Mouse (Mus musculus) neural tube, embryonic 14.5 days (tissue): ENCODE measurements at regions not wholly inside any gene's neighbourhood (a gene's known extent, or its start where the extent isn't known, plus 50 kb on each side); places are given as distances from the start of the nearest gene placed in this dataset.

Experiments
- ATAC-seq: fragments of 200-750 bp; cut with Nextera tagmentation; 2 replicates; pipeline ENCODE4 v1.8.0; 2017; ENCODE audit warnings: low read depth, mild to moderate bottlenecking, moderate TSS enrichment, moderate library complexity
- H3K27ac ChIP-seq: fragments of 300-500 bp; sonication (generic); 2 replicates; pipeline ENCODE4 v1.5.1; 2014; ENCODE audit warnings: low read depth, mild to moderate bottlenecking, control low read depth, low read length, moderate library complexity, mixed read lengths
- H3K27me3 ChIP-seq: fragments of 300-500 bp; sonication (generic); 2 replicates; pipeline ENCODE4 v1.6.1; 2014; ENCODE audit warnings: low read length; ENCODE audit not compliant: control insufficient read depth, insufficient read depth
- H3K36me3 ChIP-seq: fragments of 300-500 bp; sonication (generic); 2 replicates; pipeline ENCODE4 v1.6.1; 2014; ENCODE audit warnings: low read length, mixed read lengths; ENCODE audit not compliant: control insufficient read depth, insufficient read depth
- H3K4me1 ChIP-seq: fragments of 300-500 bp; sonication (generic); 2 replicates; pipeline ENCODE4 v1.6.1; 2014; ENCODE audit warnings: low read length; ENCODE audit not compliant: control insufficient read depth, insufficient read depth
- H3K4me2 ChIP-seq: fragments of 300-500 bp; sonication (generic); 2 replicates; pipeline ENCODE4 v1.6.1; 2014; ENCODE audit warnings: mild to moderate bottlenecking, low read depth, low read length, control low read depth
- H3K4me3 ChIP-seq: fragments of 300-500 bp; sonication (generic); 2 replicates; pipeline ENCODE4 v1.5.1; 2014; ENCODE audit warnings: low read depth, low read length, control low read depth, mixed read lengths
- H3K9ac ChIP-seq: fragments of 300-500 bp; sonication (generic); replicated peaks from 2 replicates; pipeline ENCODE4 v1.6.1; 2014; ENCODE audit warnings: low read depth, mild to moderate bottlenecking, control low read depth, low read length, mixed read lengths
- H3K9me3 ChIP-seq: fragments of 300-500 bp; sonication (generic); 2 replicates; pipeline ENCODE4 v1.6.1; 2016; ENCODE audit warnings: low read length; ENCODE audit not compliant: control insufficient read depth
- WGBS: fragments of 180-500 bp; shearing (Covaris S2); extraction: QIAGEN DNeasy Blood & Tissue Kit; methylation state at CpG from one replicate; pipeline ENCODE4 v1.1.7; 2014; 5-methylcytosine and 5-hydroxymethylcytosine counted together

- Histone ChIP-seq H3K36me3 (no peaks in the 10 kb centered on the region), H3K27ac (no peak overlapping the region), H3K27me3 (no peaks in the 10 kb centered on the region), H3K4me1 (no peaks in the 10 kb centered on the region), H3K4me3 (no peak overlapping the region), H3K4me2 (no peak overlapping the region), H3K9ac (no peak overlapping the region), H3K9me3 (no peaks in the 10 kb centered on the region)
- 75% methylated on average over 7 of the region's 7 CpGs for WGBS
- no peak for ATAC-seq
Measured at GRCm38 (mm10) chr7:136670675-136671074, 223.7 kb upstream of the Mgmt start.

- H3K9ac ChIP-seq: no peak overlapping the region
- H3K4me2 ChIP-seq: no peak overlapping the region
Measured at GRCm38 (mm10) chr7:136674159-136674558, 220.3 kb upstream of the Mgmt start.

GRCm38 (mm10) chr7:136675041-136675440 is 219.4 kb upstream of the Mgmt start:
- H3K4me2 ChIP-seq: no peak overlapping the region
- 48% methylated on average over 5 of the region's 5 CpGs for WGBS
- peaks cover 16% of the 10 kb centered on the region for H3K4me1 ChIP-seq
- no peak overlapping the region for H3K27ac ChIP-seq
- no peaks in the 10 kb centered on the region for H3K27me3 ChIP-seq
- no peaks in the 10 kb centered on the region for H3K36me3 ChIP-seq
- no peak overlapping the region for H3K4me3 ChIP-seq
- no peaks in the 10 kb centered on the region for H3K9me3 ChIP-seq
- no peak for ATAC-seq
- no peak overlapping the region for H3K9ac ChIP-seq

More at GRCm38 (mm10) chr7:136674159-136674558, 220.3 kb upstream of the Mgmt start:
- no peak overlapping the region for H3K27ac ChIP-seq
- 47% methylated on average over 5 of the region's 5 CpGs for WGBS
- no peaks in the 10 kb centered on the region for H3K36me3 ChIP-seq
- H3K4me3 ChIP-seq: no peak overlapping the region
- ATAC-seq: no peak
- H3K4me1 ChIP-seq: peaks cover 12% of the 10 kb centered on the region
- no peaks in the 10 kb centered on the region for H3K27me3 ChIP-seq
- H3K9me3 ChIP-seq: no peaks in the 10 kb centered on the region

- Histone ChIP-seq H3K36me3 (no peaks in the 10 kb centered on the region), H3K9me3 (no peaks in the 10 kb centered on the region), H3K4me2 (no peak overlapping the region), H3K27me3 (no peaks in the 10 kb centered on the region), H3K9ac (no peak overlapping the region), H3K27ac (no peak overlapping the region), H3K4me1 (peaks cover 16% of the 10 kb centered on the region), H3K4me3 (no peak overlapping the region)
- WGBS: 30% methylated on average over 6 of the region's 6 CpGs
- no peak for ATAC-seq
Measured at GRCm38 (mm10) chr7:136676104-136676503, 218.3 kb upstream of the Mgmt start.

GRCm38 (mm10) chr7:136676987-136677545 is 217.3 kb upstream of the Mgmt start:
- Histone ChIP-seq H3K27ac (no peak overlapping the region), H3K9me3 (no peaks in the 10 kb centered on the region), H3K27me3 (no peaks in the 10 kb centered on the region), H3K4me2 (no peak overlapping the region), H3K4me1 (peaks cover 16% of the 10 kb centered on the region), H3K36me3 (no peaks in the 10 kb centered on the region), H3K9ac (no peak overlapping the region), H3K4me3 (no peak overlapping the region)
- WGBS: 33% methylated on average over 17 of the region's 17 CpGs
- ATAC-seq: no peak

GRCm38 (mm10) chr7:136689579-136689978 is 204.8 kb upstream of the Mgmt start:
- Histone ChIP-seq H3K4me1 (peaks cover 3% of the 10 kb centered on the region; the same call in 1 of the 2 replicates), H3K9ac (no peak overlapping the region), H3K4me3 (no peak overlapping the region), H3K9me3 (no peaks in the 10 kb centered on the region), H3K27me3 (no peaks in the 10 kb centered on the region), H3K36me3 (no peaks in the 10 kb centered on the region), H3K4me2 (no peak overlapping the region), H3K27ac (no peak overlapping the region)
- WGBS: 33% methylated on average over 6 of the region's 6 CpGs
- no peak for ATAC-seq

- Histone ChIP-seq H3K27me3 (no peaks in the 10 kb centered on the region), H3K9ac (no peak overlapping the region), H3K9me3 (no peaks in the 10 kb centered on the region), H3K27ac (no peak overlapping the region), H3K4me2 (no peak overlapping the region), H3K4me1 (no peaks in the 10 kb centered on the region), H3K4me3 (no peak overlapping the region), H3K36me3 (no peaks in the 10 kb centered on the region)
- no peak for ATAC-seq
- 84% methylated on average over 1 of the region's 1 CpGs for WGBS
Measured at GRCm38 (mm10) chr7:136706246-136706645, 188.2 kb upstream of the Mgmt start.

- Histone ChIP-seq H3K4me2 (no peak overlapping the region), H3K36me3 (no peaks in the 10 kb centered on the region), H3K27ac (no peak overlapping the region), H3K27me3 (no peaks in the 10 kb centered on the region), H3K4me1 (no peaks in the 10 kb centered on the region), H3K9ac (no peak overlapping the region), H3K9me3 (no peaks in the 10 kb centered on the region), H3K4me3 (no peak overlapping the region)
- 80% methylated on average over 12 of the region's 12 CpGs for WGBS
- no peak for ATAC-seq
Measured at GRCm38 (mm10) chr7:136707200-136708003, 187.0 kb upstream of the Mgmt start.

- H3K4me3 ChIP-seq: no peak overlapping the region
- no peak for ATAC-seq
- H3K4me2 ChIP-seq: no peak overlapping the region
- H3K27ac ChIP-seq: no peak overlapping the region
- no peaks in the 10 kb centered on the region for H3K9me3 ChIP-seq
- no peaks in the 10 kb centered on the region for H3K27me3 ChIP-seq
- H3K36me3 ChIP-seq: no peaks in the 10 kb centered on the region
- no peaks in the 10 kb centered on the region for H3K4me1 ChIP-seq
- H3K9ac ChIP-seq: no peak overlapping the region
- WGBS: 73% methylated on average over 5 of the region's 5 CpGs
Measured at GRCm38 (mm10) chr7:136708004-136708435, 186.4 kb upstream of the Mgmt start.
